Mouse (Mus musculus) hindbrain, embryonic 11.5 days (tissue): Measurements from ENCODE around the gene Slc24a2. TPM values are rescaled to one million over a fixed set of nuclear protein-coding genes. Genes with fewer than 3 reads are reported as not detected.

Experiments used
- ATAC-seq: fragments of 200-750 bp; cut with Nextera tagmentation; 2 replicates; pipeline ENCODE4 v1.8.0; 2017; ENCODE audit warnings: mild to moderate bottlenecking, moderate TSS enrichment, moderate library complexity; ENCODE audit not compliant: low FRiP score
- DNase-seq: peaks from one replicate; pipeline ENCODE4 v3.0.0-alpha.2; 2015; ENCODE audit warnings: low spot score
- H3K27ac ChIP-seq: fragments of 300-500 bp; sonication (generic); 2 replicates; pipeline ENCODE4 v1.5.1; 2014; ENCODE audit warnings: mild to moderate bottlenecking, low read depth, low read length
- H3K27me3 ChIP-seq: fragments of 300-500 bp; sonication (generic); 2 replicates; pipeline ENCODE4 v1.6.1; 2014; ENCODE audit warnings: mild to moderate bottlenecking, low read length, moderate library complexity, mixed read lengths; ENCODE audit not compliant: control insufficient read depth, insufficient read depth
- H3K36me3 ChIP-seq: fragments of 300-500 bp; sonication (generic); 2 replicates; pipeline ENCODE4 v1.6.1; 2014; ENCODE audit warnings: mild to moderate bottlenecking, low read length, moderate library complexity, mixed read lengths; ENCODE audit not compliant: control insufficient read depth, insufficient read depth
- H3K4me1 ChIP-seq: fragments of 300-500 bp; sonication (generic); replicated peaks from 2 replicates; pipeline ENCODE4 v1.6.1; 2014; ENCODE audit warnings: low read length, mixed read lengths; ENCODE audit not compliant: control insufficient read depth, insufficient read depth
- H3K4me2 ChIP-seq: fragments of 300-500 bp; sonication (generic); replicated peaks from 2 replicates; pipeline ENCODE4 v1.6.1; 2014; ENCODE audit warnings: mild to moderate bottlenecking, low read depth, low read length
- H3K4me3 ChIP-seq: fragments of 300-500 bp; sonication (generic); 2 replicates; pipeline ENCODE4 v1.5.1; 2014; ENCODE audit warnings: low read depth, low read length
- H3K9ac ChIP-seq: fragments of 300-500 bp; sonication (generic); 2 replicates; pipeline ENCODE4 v1.6.1; 2014; ENCODE audit warnings: low read depth, low read length
- H3K9me3 ChIP-seq: fragments of 300-500 bp; sonication (generic); 2 replicates; pipeline ENCODE4 v1.6.1; 2016; ENCODE audit warnings: low read length; ENCODE audit not compliant: control insufficient read depth
- WGBS: fragments of 180-500 bp; shearing (Covaris S2); extraction: QIAGEN DNeasy Blood & Tissue Kit; methylation state at CpG from one replicate; pipeline ENCODE4 v1.1.7; 2014; 5-methylcytosine and 5-hydroxymethylcytosine counted together
- polyA plus RNA-seq: library from polyadenylated mRNA; unstranded; fragments of >200 nt; fragmentation: Nextera tagmentation; extraction: Ambion mirVana; gene quantifications from 2 replicates; pipeline ENCODE4 v1.2.1, GENCODE M21; 2014

The Slc24a2 gene
- polyA plus RNA-seq, 1 experiment from 2014 or later = 0.36 TPM

GRCm38 (mm10) chr4:87047131-87047530 lies 183.1 kb downstream of the Slc24a2 start:
- Histone ChIP-seq H3K4me2 (no peak overlapping the region), H3K9ac (no peak overlapping the region), H3K36me3 (no peaks in the 10 kb centered on the region), H3K4me3 (no peak overlapping the region), H3K27me3 (no peaks in the 10 kb centered on the region), H3K9me3 (no peaks in the 10 kb centered on the region), H3K4me1 (no peaks in the 10 kb centered on the region), H3K27ac (no peak overlapping the region)
- 85% methylated on average over 2 of the region's 2 CpGs for WGBS
- DNase-seq (no peak), ATAC-seq (no peak)

- 88% methylated on average over 9 of the region's 9 CpGs for WGBS
- DNase-seq = no peak
Measured at GRCm38 (mm10) chr4:87043296-87043695, 187.0 kb downstream of the Slc24a2 start.

DNA sequence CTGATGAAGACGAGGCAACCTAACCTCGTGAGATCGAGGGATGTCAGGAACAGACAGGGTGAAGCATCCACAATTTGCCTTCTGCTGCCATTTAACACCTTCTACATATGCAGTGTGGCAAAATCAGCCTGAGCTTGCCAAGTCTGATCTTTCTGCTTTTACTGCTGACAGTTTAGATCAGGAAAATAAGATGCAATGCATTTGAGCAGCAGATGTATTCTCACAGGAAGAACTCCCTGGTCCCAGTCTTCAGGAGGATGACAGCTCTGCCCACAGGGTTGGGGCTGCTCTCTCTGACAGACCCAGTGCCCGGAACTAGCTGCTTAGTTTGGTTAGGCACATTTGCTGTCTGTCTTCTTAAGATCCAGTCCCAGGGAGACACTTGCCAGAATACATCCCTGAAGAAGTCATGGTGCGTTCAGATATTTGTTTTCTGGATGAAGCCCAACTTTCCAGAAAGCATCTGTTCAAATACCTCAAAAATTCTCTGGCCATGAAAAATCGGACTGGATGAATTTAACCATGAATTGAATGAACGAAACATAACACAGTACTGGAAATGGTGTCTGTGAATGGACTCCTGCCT lies 188.8 kb downstream of the Slc24a2 start:
- Histone ChIP-seq H3K4me2 (no peak overlapping the region), H3K4me1 (no peaks in the 10 kb centered on the region), H3K9me3 (no peaks in the 10 kb centered on the region), H3K27me3 (no peaks in the 10 kb centered on the region), H3K4me3 (no peak overlapping the region), H3K27ac (no peak overlapping the region), H3K36me3 (no peaks in the 10 kb centered on the region), H3K9ac (no peak overlapping the region)
- WGBS = 85% methylated on average over 7 of the region's 7 CpGs
- ATAC-seq (no peak), DNase-seq (no peak)

More at GRCm38 (mm10) chr4:87043296-87043695, 187.0 kb downstream of the Slc24a2 start:
- Histone ChIP-seq H3K27me3 (no peaks in the 10 kb centered on the region), H3K9ac (no peak overlapping the region), H3K36me3 (no peaks in the 10 kb centered on the region), H3K4me2 (no peak overlapping the region), H3K4me3 (no peak overlapping the region), H3K9me3 (no peaks in the 10 kb centered on the region), H3K4me1 (no peaks in the 10 kb centered on the region), H3K27ac (no peak overlapping the region)
- ATAC-seq = no peak

DNA sequence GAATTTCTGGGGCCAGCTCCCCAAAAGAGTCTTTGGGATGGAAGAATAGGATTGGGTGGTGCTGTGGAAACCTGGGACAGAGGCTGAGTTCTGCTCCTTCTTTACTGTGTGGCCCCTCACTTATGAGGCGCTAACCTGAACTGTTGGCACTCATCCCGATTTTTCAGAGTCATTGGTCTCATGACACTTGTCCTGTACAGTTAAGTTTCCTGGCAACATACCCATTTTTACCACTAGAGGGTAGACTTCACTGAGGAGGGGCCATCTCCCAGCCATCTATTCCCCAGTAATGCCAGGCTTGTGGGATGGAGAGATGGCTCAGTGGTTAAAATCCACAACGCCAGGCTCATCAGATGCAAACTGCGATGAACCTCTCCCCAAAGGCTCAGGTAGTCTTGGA lies 192.7 kb downstream of the Slc24a2 start:
- WGBS = 82% methylated on average over 4 of the region's 4 CpGs
- DNase-seq = peak; percentile 39
- Histone ChIP-seq H3K9me3 (no peaks in the 10 kb centered on the region), H3K4me3 (no peak overlapping the region), H3K4me2 (no peak overlapping the region), H3K27ac (no peak overlapping the region), H3K27me3 (no peaks in the 10 kb centered on the region), H3K36me3 (no peaks in the 10 kb centered on the region), H3K4me1 (no peaks in the 10 kb centered on the region), H3K9ac (no peak overlapping the region)
- ATAC-seq = no peak

DNA sequence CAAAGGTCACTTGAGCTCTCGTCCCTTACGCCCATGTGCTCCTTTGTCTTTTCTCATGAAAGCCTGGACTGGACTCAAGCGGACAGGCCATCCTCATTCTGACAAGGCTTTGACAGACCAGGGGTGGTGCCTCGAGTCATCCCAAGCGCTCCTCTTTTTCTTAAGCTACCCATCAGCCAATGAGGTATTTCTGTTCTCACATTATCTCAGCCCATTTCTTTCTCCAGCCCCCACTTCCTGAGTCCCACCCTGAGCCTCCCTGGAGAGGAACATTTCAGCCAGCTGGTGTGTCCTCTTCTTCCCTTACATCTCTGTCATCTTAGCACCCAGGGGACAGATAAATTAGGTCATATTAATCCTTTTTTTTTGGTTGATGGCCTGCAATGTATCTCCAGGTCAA lies 193.8 kb downstream of the Slc24a2 start:
- H3K4me2 ChIP-seq = no peak overlapping the region
- no peak for ATAC-seq

GRCm38 (mm10) chr4:87035701-87036100 lies 194.6 kb downstream of the Slc24a2 start:
- DNase-seq (no peak), ATAC-seq (no peak)
- Histone ChIP-seq H3K27ac (no peak overlapping the region), H3K27me3 (no peaks in the 10 kb centered on the region), H3K36me3 (no peaks in the 10 kb centered on the region), H3K4me2 (no peak overlapping the region), H3K9me3 (no peaks in the 10 kb centered on the region), H3K4me1 (no peaks in the 10 kb centered on the region), H3K4me3 (no peak overlapping the region), H3K9ac (no peak overlapping the region)
- 86% methylated on average over 10 of the region's 10 CpGs for WGBS

More for the DNA sequence above, 193.8 kb downstream of the Slc24a2 start:
- no peak overlapping the region for H3K27ac ChIP-seq
- 62% methylated on average over 5 of the region's 5 CpGs for WGBS
- H3K9ac ChIP-seq = no peak overlapping the region
- H3K4me3 ChIP-seq = no peak overlapping the region
- no peak for DNase-seq
- no peaks in the 10 kb centered on the region for H3K36me3 ChIP-seq
- no peaks in the 10 kb centered on the region for H3K27me3 ChIP-seq
- H3K4me1 ChIP-seq = no peaks in the 10 kb centered on the region
- H3K9me3 ChIP-seq = no peaks in the 10 kb centered on the region

DNA sequence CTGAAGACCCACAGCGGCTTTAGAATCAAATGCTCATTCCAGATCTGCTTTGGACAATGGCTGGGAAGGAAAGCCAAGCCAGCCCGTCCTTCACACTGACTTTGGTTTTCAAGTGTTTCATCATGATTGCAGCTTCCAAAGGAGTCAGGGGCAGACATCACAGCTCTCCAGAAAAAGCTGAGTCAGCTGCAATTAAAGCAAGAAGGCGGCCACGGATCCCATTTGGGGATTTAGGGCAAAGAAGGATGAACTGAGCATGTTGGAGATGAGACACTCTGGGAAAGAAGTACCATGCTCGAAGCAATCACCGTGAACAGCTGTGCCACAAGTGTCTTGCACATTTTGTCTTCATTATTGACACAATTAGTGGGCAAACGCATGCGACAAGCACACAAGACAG lies 197.6 kb downstream of the Slc24a2 start:
- no peaks in the 10 kb centered on the region for H3K27me3 ChIP-seq
- no peak for ATAC-seq

DNA sequence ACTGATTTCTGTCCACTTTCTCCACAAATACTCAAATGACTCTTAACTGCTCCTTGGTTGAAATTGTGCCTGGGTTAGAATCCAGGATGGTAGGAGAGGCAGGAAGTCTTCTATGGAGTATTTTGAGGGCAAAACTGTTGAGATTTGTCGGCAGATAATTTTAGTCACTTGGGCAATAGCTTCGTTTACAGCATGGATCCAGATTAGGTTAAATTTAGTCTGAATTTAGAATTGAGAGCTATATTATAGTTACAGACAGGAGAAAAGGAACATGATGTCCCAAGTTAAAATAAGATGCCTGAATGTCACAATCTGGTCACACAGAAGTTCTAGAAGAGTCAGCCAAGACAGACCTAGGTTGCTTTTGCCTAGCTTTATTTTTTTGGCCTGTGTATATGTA lies 199.2 kb downstream of the Slc24a2 start:
- Histone ChIP-seq H3K27me3 (no peaks in the 10 kb centered on the region), H3K27ac (no peak overlapping the region), H3K4me3 (no peak overlapping the region), H3K9me3 (no peaks in the 10 kb centered on the region), H3K4me1 (no peaks in the 10 kb centered on the region), H3K36me3 (no peaks in the 10 kb centered on the region), H3K9ac (no peak overlapping the region), H3K4me2 (no peak overlapping the region)
- ATAC-seq (no peak), DNase-seq (no peak)
- 90% methylated on average over 2 of the region's 2 CpGs for WGBS

More for the DNA sequence above, 197.6 kb downstream of the Slc24a2 start:
- Histone ChIP-seq H3K27ac (no peak overlapping the region), H3K4me2 (no peak overlapping the region), H3K4me3 (no peak overlapping the region), H3K9me3 (no peaks in the 10 kb centered on the region), H3K9ac (no peak overlapping the region), H3K36me3 (no peaks in the 10 kb centered on the region), H3K4me1 (no peaks in the 10 kb centered on the region)
- 87% methylated on average over 8 of the region's 8 CpGs for WGBS
- no peak for DNase-seq

- no peak overlapping the region for H3K27ac ChIP-seq
- no peaks in the 10 kb centered on the region for H3K4me1 ChIP-seq
- H3K4me2 ChIP-seq = no peak overlapping the region
- H3K36me3 ChIP-seq = no peaks in the 10 kb centered on the region
- no peak overlapping the region for H3K9ac ChIP-seq
- WGBS = 69% methylated on average over 14 of the region's 14 CpGs
- no peaks in the 10 kb centered on the region for H3K9me3 ChIP-seq
- peak; percentile 56 for ATAC-seq
- no peaks in the 10 kb centered on the region for H3K27me3 ChIP-seq
- no peak overlapping the region for H3K4me3 ChIP-seq
- DNase-seq = no peak
Measured at GRCm38 (mm10) chr4:87026311-87027151, 203.7 kb downstream of the Slc24a2 start.
